Mouse (Mus musculus) urinary bladder, postnatal 0 days (tissue): ENCODE data around the gene Lgals9. TPM values are rescaled to one million over a fixed set of nuclear protein-coding genes. Genes with fewer than 3 reads are reported as not detected.

Experiments used
- polyA plus RNA-seq: library from polyadenylated mRNA; unstranded; fragments of >200 nt; fragmentation: Nextera tagmentation; extraction: Ambion mirVana; gene quantifications from 2 replicates; pipeline ENCODE4 v1.2.1, GENCODE M21; 2015

Lgals9 gene
- 80.1 and 86.3 TPM in 2 replicates for polyA plus RNA-seq

GRCm38 (mm10) chr11:78984483-78985177 is at the start of gene Lgals9:
TSS of gene Lgals9 (minus strand) at chr11:78984946.

DNA sequence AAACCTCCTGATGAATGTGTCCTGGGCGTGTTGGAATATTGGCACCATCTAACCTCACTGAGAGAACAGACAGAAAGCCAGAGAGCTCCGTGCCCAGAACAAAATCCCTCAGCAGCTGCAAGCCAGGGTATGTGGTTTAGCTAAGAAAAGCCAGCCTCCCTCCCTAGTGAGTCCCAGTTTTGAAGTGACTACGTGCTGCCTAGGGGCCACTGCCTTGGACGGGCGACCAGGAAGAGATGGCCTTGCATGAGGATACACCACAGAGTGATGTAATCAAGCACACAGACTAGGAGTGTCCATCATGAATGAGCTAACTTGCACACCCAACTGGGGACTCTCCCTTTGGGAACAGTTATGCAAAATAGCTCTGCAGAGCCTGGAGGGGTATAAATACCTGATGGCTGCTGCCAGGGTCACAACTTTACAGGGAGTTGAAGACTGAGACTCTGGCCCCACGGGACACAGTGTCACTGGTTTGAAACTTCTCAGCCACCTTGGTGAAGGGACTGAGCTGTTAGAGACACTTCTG is 64.3 kb downstream of the Lgals9 start, which contains the start of gene Nos2:
TSS of gene Nos2 (plus strand) at position 377 of the 529 bp plus-strand sequence.

Other genes starting within 250 kb of the Lgals9 start
- gene Ccnq, start 233.2 kb downstream of the Lgals9 start, polyA plus RNA-seq = 27.8 and 29.8 TPM in 2 replicates
- gene Lyrm9, start 158.4 kb downstream of the Lgals9 start, polyA plus RNA-seq = 12.9 and 14.2 TPM in 2 replicates
- 0.56 and 0.67 TPM in 2 replicates for gene Nos2, start 64.2 kb downstream of the Lgals9 start, polyA plus RNA-seq
- gene Ksr1, start 161.5 kb upstream of the Lgals9 start, polyA plus RNA-seq = 1.5 and 1.7 TPM in 2 replicates